Mouse (Mus musculus) hindlimb bud, embryonic 11.5 days (tissue): Measurements from ENCODE around the gene Tnfrsf13b.

Experiments used
- DNase-seq: peaks from one replicate; pipeline ENCODE4 v3.0.0-alpha.2; 2012; ENCODE audit warnings: low read depth, low spot score; ENCODE audit errors: extremely low spot score

The Tnfrsf13b gene

GRCm38 (mm10) chr11:61126606-61127355, at the start of gene Tnfrsf13b:
Gene Tnfrsf13b, plus strand, starts transcription at chr11:61126755.
- no peak for DNase-seq

- DNase-seq = no peak
Measured at GRCm38 (mm10) chr11:61081624-61082023, 44.9 kb upstream of the Tnfrsf13b start.

DNA sequence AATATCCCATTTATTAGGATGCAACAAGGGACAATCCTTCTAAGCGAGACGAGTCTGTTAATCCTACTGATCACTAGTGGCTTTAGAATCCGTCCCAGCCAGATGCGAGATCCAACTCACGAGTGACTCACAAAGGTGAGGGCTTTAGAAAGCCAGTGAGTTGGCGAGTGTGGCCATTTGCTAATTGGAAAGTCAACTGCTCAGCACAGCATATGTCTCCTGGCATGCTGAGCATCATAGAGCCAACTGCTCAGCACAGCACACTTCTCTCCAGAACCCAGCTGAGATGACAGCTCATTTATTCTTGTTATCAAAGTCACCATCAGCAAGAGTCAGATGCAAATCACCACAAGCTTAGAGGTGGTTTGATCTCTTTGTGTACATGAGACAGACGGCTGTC, 36.4 kb upstream of the Tnfrsf13b start:
- DNase-seq = no peak

GRCm38 (mm10) chr11:61091192-61091591, 35.4 kb upstream of the Tnfrsf13b start:
- DNase-seq = no peak

DNA sequence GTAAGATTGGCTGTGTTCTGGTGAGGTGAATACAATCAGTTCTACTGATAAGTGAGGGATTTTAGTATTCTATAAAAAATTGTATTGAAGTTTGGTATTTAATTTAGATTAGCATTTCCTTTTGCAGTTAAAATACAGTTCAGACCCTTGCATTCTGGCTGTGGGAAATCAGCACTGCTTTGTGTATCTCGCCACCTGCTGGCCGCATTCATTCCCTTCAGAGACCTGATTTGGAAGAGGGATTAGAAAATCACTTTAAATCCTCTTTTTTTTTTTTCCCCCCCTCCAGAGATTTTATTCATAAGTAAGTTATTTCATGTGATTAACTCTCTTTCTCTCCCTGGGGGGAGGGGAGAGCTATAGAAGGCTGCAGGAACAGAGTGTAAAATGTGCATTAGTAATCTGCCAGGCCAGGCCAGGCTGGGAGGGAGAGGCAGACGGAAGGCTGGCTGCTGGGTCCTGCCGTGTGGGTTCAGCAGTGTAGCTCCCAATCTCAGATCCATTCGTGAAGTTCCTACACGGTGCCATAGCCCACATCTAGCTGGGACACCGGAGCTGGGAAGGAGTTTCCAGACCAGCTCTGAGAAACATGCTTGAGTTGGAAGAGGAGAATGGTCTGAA, 34.8 kb upstream of the Tnfrsf13b start:
- DNase-seq = peak; percentile 28

DNA sequence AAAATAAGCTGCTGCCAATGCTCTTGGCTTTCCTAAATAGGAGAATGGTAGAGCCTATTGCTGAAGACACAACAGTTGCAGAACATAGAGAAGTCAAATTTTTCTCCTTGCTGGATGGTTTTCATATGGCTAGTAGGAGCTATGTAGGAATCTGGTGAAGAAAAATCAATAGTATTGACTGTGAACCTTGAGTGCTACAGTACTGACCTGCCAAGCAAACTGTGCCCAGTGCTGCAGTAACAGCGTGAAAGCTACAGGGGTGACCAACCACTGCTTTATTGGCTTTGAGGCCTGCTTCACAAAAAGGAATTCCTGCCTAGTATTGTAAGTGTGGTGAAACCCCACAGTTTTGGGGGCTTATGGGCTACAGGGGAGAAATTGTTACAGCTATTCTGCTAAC, 28.5 kb upstream of the Tnfrsf13b start:
- no peak for DNase-seq

GRCm38 (mm10) chr11:61102397-61103339, 23.9 kb upstream of the Tnfrsf13b start:
- DNase-seq = no peak

- peak; percentile 96 for DNase-seq
Measured at GRCm38 (mm10) chr11:61104241-61104901, 22.2 kb upstream of the Tnfrsf13b start.

GRCm38 (mm10) chr11:61108911-61109361, 17.6 kb upstream of the Tnfrsf13b start:
- DNase-seq = no peak

DNA sequence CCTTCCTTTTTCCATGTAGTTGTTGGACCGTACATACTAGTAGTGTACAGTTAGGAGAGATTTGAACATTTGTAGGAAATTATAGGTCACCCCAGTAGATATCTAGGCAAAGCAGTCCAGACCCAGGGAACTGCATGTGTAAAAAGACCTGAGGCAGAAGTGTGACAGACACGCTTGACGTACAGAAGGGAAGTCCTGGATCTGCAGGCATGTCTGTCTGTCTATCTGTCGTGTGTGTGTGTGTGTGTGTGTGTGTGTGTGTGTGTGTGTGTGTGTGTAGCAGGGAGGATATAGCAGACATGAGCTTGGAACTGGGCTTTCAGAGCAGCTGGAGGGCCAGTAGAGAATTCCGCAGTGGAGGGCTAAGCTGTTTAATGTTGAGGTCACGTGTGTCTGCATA, 16.8 kb upstream of the Tnfrsf13b start:
- DNase-seq = no peak

DNA sequence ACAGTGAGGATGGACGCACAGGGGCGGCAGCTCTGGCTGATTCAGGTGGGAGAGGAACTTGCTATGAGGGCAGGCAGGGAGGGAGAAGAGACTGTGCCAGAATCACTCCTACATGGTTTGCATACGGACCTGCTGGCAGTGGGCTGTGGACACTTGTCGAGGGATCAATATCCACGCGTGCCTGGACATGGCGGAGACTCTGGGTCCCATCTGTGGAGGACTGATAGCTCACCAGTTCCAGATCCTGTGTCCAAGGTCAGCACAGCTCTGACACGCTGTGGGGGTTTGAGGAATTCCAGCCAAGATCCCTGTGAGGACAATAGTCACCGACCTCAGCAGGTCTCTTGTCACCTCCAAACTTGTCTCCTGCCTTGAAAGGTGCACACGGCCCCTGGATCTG, 16.4 kb upstream of the Tnfrsf13b start:
- DNase-seq = no peak

GRCm38 (mm10) chr11:61110928-61111327, 15.6 kb upstream of the Tnfrsf13b start:
- DNase-seq = no peak

DNA sequence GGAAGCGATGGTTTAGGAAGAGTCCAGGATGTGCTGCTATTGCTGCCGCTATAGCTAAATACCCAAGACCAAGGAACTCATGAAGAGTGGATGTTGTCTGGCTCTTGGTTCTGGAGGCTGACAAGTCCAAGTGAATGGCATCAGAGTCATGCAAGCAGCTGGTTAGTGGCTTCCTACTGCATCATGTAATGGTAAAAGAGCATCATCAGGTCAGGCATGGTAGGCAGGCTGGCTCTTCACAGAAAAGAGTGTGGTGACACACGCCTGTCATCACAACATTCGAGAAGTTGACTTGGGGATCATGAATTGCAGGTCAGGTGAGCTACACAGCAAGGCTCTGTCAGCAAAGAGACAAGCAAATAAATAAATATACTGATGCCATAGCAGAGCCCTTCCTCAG, 15.1 kb upstream of the Tnfrsf13b start:
- no peak for DNase-seq

GRCm38 (mm10) chr11:61112323-61112995, 14.1 kb upstream of the Tnfrsf13b start:
- no peak for DNase-seq

DNA sequence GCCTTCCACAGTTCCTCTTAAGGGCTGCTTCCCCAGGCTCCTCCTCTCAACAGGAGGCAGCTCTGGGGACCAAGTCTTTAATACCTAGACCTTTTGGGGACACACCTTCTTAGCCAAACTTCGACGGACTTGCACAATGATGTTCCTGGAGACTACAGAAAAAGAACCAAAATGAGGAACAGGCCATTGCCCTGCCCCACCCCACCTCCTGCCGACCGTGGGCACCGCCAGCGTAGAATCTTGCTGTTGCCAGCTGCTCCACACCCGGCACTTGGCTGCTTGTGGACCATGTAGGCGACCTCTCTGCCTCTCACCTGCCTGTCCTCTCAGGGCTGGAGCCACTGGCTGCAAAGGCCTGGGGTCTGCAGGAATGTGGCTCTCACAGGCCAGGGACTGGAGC, 10.3 kb upstream of the Tnfrsf13b start:
- DNase-seq = no peak

DNA sequence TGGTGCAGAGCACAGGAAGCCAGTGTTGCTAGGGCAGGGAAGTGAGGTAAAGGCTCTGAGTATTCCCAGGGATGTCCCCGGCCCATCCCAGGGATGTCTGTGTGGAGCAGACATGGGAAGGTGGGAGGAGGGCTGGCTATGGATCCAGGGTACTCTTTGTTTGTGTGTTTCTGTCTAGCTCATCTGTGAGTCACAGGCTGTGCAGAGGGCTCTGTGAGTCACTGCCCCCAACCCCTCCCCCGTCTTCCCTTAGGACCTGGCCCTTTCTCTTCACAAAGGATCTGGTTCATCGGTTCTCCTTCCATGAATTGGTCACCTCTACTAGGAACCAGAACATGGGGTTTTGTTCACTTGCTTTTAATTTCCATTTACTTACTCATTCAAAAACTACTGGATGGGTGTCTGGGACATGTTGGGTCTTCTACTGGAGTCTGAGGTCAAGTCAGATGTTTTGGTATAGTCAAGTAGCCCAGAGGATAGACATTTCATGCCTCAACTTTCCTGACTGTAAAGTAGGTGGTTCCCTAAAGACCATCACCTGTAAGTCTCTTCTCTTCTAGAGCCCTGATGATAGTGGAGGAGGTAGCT, 6.5 kb upstream of the Tnfrsf13b start:
- no peak for DNase-seq

GRCm38 (mm10) chr11:61122283-61122768, 4.2 kb upstream of the Tnfrsf13b start:
- no peak for DNase-seq

- DNase-seq = no peak
Measured at GRCm38 (mm10) chr11:61122769-61123288, 3.7 kb upstream of the Tnfrsf13b start.

DNA sequence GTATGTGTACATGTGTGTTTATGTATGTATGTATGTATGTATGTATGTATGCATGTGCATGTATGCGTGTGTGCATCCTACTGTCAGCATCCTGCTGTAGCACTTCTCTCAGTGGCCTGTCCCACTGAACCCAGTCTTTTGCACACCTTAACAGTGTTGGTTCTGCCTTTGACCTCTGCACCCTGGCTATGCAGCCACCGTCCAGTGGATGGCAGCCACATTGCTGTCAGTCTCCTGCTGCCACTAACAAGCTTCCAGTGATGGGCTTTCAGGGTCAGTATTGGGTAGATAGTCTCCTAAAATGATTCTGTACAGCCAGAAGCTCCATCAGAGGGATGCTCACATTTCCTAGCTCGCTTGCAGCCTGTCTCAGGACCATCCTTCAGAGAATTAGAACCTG, 2.7 kb upstream of the Tnfrsf13b start:
- DNase-seq = no peak

DNA sequence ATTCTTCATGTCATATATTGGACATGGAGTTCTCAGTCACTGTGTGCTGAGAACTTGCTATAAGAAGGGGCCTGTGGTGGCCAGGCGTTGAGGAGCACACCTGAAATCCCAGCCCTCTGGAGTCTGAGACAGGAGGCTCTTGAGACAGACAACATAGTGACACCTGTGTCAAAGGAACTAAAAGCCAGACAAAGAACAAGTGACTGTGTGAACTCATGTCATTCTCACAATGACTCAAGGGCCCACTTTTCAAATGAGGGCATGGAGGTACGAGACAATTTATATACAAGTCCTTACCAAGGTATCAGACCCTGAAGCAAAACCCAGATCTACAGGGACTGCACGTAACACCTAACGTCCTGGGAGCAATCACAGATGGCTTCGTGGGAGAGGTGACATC, 585 bp upstream of the Tnfrsf13b start:
- DNase-seq = no peak
